Mouse (Mus musculus): Measurements from ENCODE around the gene Olfml1. TPM values are rescaled to one million over a fixed set of nuclear protein-coding genes. Genes with fewer than 3 reads are reported as not detected.

The Olfml1 gene
- total and polyA plus RNA-seq, 3 experiments, result not detected

GRCm38 (mm10) chr7:107594857-107595402 lies 27.7 kb downstream of the Olfml1 start, which contains the start of gene Ppfibp2:
Ppfibp2 (plus strand) TSS chr7:107595207.
- no peak for DNase-seq (ENCODE audit: low read depth, low spot score)
- H3K27me3 ChIP-seq (ENCODE audit: control insufficient read depth in 1 of 2, insufficient read depth in 2 of 2, low read length in 2 of 2), result no peaks in the 10 kb centered on the region
- no peak within 1 kb of the TSS for H3K9ac ChIP-seq (ENCODE audit: control insufficient read depth, low read depth, low read length, poor library complexity, severe bottlenecking)

GRCm38 (mm10) chr7:107595426-107595825 lies 28.2 kb downstream of the Olfml1 start:
- no peak for DNase-seq (ENCODE audit: low read depth, low spot score)
- Histone ChIP-seq H3K36me3 (ENCODE audit: control insufficient read depth in 1 of 2, insufficient read depth in 2 of 2, low read length in 2 of 2) (no peaks in the 10 kb centered on the region), H3K27me3 (ENCODE audit: control insufficient read depth in 1 of 2, insufficient read depth in 2 of 2, low read length in 2 of 2) (no peaks in the 10 kb centered on the region), H3K27ac (ENCODE audit: control insufficient read depth, low read depth, low read length) (no peak overlapping the region), H3K9ac (ENCODE audit: control insufficient read depth, low read depth, low read length, poor library complexity, severe bottlenecking) (no peak overlapping the region), H3K79me2 (ENCODE audit: control insufficient read depth, insufficient read depth, low read length, poor library complexity) (no peaks in the 10 kb centered on the region), H3K4me1 (ENCODE audit: control insufficient read depth in 1 of 2, insufficient read depth in 2 of 2, low read length in 2 of 2) (no peaks in the 10 kb centered on the region), H3K9me3 (replicated peaks; ENCODE audit: insufficient read depth, low read length) (no peaks in the 10 kb centered on the region), H3K4me3 (ENCODE audit: control insufficient read depth in 1 of 2, insufficient read depth in 1 of 2, low read depth in 2 of 2, low read length in 2 of 2) (no peak overlapping the region)
- no peak for TF ChIP-seq POLR2A (IDR thresholded peaks at IDR 0.05; ENCODE audit: control insufficient read depth in 1 of 2, insufficient read depth in 1 of 2, low read depth in 1 of 2, low read length in 2 of 2, poor library complexity in 1 of 2)
- TF ChIP-seq KAT2A (conservative IDR thresholded peaks at IDR 0.05; ENCODE audit: low read depth, low read length), result no peak
- TF ChIP-seq MAX (IDR thresholded peaks at IDR 0.05; ENCODE audit: low read length), result no peak
- no peak for TF ChIP-seq TCF12 (IDR thresholded peaks at IDR 0.05; ENCODE audit: low read depth, low read length)
- TF ChIP-seq ZKSCAN1 (IDR thresholded peaks at IDR 0.05; ENCODE audit: low read depth, low read length), result no peak
- no peak for TF ChIP-seq USF1 (IDR thresholded peaks at IDR 0.05; ENCODE audit: low read depth, low read length)
- TF ChIP-seq ETS1 (IDR thresholded peaks at IDR 0.05; ENCODE audit: low read depth, low read length), result no peak
- no peak for TF ChIP-seq SMC3 (IDR thresholded peaks at IDR 0.05; ENCODE audit: low read depth, low read length)
- no peak for TF ChIP-seq EP300 (IDR thresholded peaks at IDR 0.05; ENCODE audit: low read depth in 1 of 2, low read length in 2 of 2)
- TF ChIP-seq NELFE (IDR thresholded peaks at IDR 0.05; ENCODE audit: low read depth, low read length), result no peak
- TF ChIP-seq ZMIZ1 (IDR thresholded peaks at IDR 0.05; ENCODE audit: low read depth, low read length), result no peak
- no peak for TF ChIP-seq MEF2A (IDR thresholded peaks at IDR 0.05; ENCODE audit: extremely low read depth, insufficient replicate concordance, low read depth, low read length, poor library complexity, severe bottlenecking)

More at GRCm38 (mm10) chr7:107594857-107595402, 27.7 kb downstream of the Olfml1 start, which contains the start of gene Ppfibp2:
- Histone ChIP-seq H3K4me1 (ENCODE audit: control insufficient read depth in 1 of 2, insufficient read depth in 2 of 2, low read length in 2 of 2) (no peaks in the 10 kb centered on the region), H3K27ac (ENCODE audit: control insufficient read depth, low read depth, low read length) (no peak within 1 kb of the TSS), H3K9me3 (replicated peaks; ENCODE audit: insufficient read depth, low read length) (no peaks in the 10 kb centered on the region), H3K36me3 (ENCODE audit: control insufficient read depth in 1 of 2, insufficient read depth in 2 of 2, low read length in 2 of 2) (no peaks in the 10 kb centered on the region), H3K79me2 (ENCODE audit: control insufficient read depth, insufficient read depth, low read length, poor library complexity) (no peaks in the 10 kb centered on the region), H3K4me3 (ENCODE audit: control insufficient read depth in 1 of 2, insufficient read depth in 1 of 2, low read depth in 2 of 2, low read length in 2 of 2) (no peak within 1 kb of the TSS)
- no peak for TF ChIP-seq JUND (IDR thresholded peaks at IDR 0.05; ENCODE audit: low read depth, low read length)
- TF ChIP-seq ZNF384 (IDR thresholded peaks at IDR 0.05; ENCODE audit: low read depth, low read length), result no peak
- TF ChIP-seq MXI1 (IDR thresholded peaks at IDR 0.05; ENCODE audit: low read depth, low read length), result no peak
- TF ChIP-seq TAL1 (IDR thresholded peaks at IDR 0.05; ENCODE audit: low read length), result no peak
- TF ChIP-seq EP300 (IDR thresholded peaks at IDR 0.05; ENCODE audit: low read depth in 1 of 2, low read length in 2 of 2), result no peak
- TF ChIP-seq ZKSCAN1 (IDR thresholded peaks at IDR 0.05; ENCODE audit: low read depth, low read length), result no peak
- no peak for TF ChIP-seq NELFE (IDR thresholded peaks at IDR 0.05; ENCODE audit: low read depth, low read length)
- TF ChIP-seq POLR2A (IDR thresholded peaks at IDR 0.05; ENCODE audit: control insufficient read depth in 1 of 2, insufficient read depth in 1 of 2, low read depth in 1 of 2, low read length in 2 of 2, poor library complexity in 1 of 2), result no peak
- no peak for TF ChIP-seq ZC3H11A (IDR thresholded peaks at IDR 0.05; ENCODE audit: low read depth, low read length)
- no peak for TF ChIP-seq HCFC1 (IDR thresholded peaks at IDR 0.05; ENCODE audit: low read depth, low read length)
- no peak for TF ChIP-seq RAD21 (IDR thresholded peaks at IDR 0.05; ENCODE audit: low read depth, low read length)
- TF ChIP-seq CTCF (IDR thresholded peaks at IDR 0.05 in 2 of 3, conservative IDR thresholded peaks at IDR 0.05 in 1 of 3; ENCODE audit: control insufficient read depth in 1 of 3, insufficient read depth in 1 of 3, low read depth in 2 of 3, low read length in 3 of 3, poor library complexity in 1 of 3, severe bottlenecking in 1 of 3), result no peak
- no peak for TF ChIP-seq UBTF (IDR thresholded peaks at IDR 0.05; ENCODE audit: borderline replicate concordance, insufficient read depth, low read depth, low read length)
- no peak for TF ChIP-seq TCF12 (IDR thresholded peaks at IDR 0.05; ENCODE audit: low read depth, low read length)
- TF ChIP-seq MEF2A (IDR thresholded peaks at IDR 0.05; ENCODE audit: extremely low read depth, insufficient replicate concordance, low read depth, low read length, poor library complexity, severe bottlenecking), result no peak
- no peak for TF ChIP-seq MYB (IDR thresholded peaks at IDR 0.05; ENCODE audit: low read depth, low read length)
- TF ChIP-seq E2F4 (IDR thresholded peaks at IDR 0.05; ENCODE audit: borderline replicate concordance, low read depth, low read length), result no peak
- no peak for TF ChIP-seq CHD1 (IDR thresholded peaks at IDR 0.05; ENCODE audit: low read depth, low read length)
- TF ChIP-seq MAFK (IDR thresholded peaks at IDR 0.05; ENCODE audit: borderline replicate concordance, low read depth, low read length), result no peak
